Mouse (Mus musculus): ENCODE results near the gene St5.

Gene St5

DNA sequence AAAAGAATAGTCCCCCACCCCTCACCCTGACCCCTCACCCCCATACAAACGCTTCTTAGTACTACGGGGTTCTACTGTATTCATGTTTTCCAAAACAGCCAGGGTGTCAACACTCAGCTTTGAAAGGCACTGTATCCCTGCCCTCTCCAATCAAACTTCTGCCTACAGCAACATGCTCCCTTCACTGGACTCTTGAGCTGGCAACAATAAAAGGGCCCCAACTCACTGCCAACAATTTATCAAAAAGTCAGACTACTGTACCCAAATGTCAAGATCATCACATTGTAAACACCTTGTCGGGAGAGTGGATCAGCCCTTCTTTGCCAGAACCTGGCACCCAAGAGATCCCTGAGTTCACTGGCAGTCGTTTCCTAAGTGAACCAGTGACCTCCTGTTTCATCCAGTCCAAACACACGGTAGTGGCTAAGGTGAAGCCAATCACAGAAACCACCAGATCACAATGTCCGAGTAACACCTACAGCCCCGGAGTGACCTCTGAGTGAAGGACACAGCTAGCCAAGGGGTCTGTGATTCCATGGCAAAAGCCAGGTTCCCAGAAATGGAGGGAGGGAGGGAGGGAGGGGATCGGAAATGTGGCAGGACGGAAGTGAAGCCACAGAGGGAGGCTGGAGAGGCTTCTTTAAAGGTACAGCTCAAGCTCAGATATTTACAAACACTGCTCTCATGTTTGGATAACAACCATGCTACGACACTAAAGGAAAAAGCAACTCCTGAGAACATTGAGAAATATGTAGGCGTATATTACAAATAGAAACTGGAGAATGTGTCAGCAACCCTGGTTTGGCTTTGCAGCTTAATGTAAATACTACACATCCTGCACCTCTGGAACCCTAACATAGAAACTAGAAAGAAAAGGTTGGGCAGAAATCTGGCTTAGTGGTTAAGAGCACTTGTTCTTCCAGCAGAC is 136.3 kb downstream of the St5 start:
- DNase-seq (ENCODE audit: low spot score in 2 of 2) = no peak

DNA sequence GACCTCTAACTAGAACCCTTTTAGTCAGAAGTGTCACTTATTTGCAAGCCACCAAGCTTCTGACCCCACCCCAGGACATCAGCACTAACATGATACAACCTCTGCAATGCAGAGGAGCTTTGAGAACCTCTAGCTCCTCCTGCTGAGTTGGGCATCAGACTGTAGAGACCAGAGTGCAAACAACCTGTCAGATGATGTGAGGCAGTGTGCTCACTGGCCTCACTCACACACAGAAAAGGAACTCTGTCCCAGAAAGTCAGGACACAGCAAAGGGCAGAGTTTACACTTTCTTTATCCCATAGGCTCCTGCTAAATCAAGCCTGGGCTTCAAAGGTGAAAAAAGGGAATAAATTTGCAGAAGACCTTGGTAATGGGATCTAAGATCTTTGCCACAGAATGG is 137.1 kb downstream of the St5 start:
- no peak for DNase-seq (ENCODE audit: low spot score in 2 of 2)

- DNase-seq (ENCODE audit: low spot score in 2 of 2) = no peak
Observed at GRCm38 (mm10) chr7:109563775-109564362, 139.5 kb downstream of the St5 start.

- DNase-seq (ENCODE audit: low spot score in 2 of 2) = no peak
Observed at GRCm38 (mm10) chr7:109562676-109563075, 140.7 kb downstream of the St5 start.

GRCm38 (mm10) chr7:109562154-109562599 is 141.2 kb downstream of the St5 start:
- no peak for DNase-seq (ENCODE audit: low spot score in 2 of 2)

GRCm38 (mm10) chr7:109561466-109562153 is 141.8 kb downstream of the St5 start:
- no peak for DNase-seq (ENCODE audit: low spot score in 2 of 2)

- DNase-seq (ENCODE audit: low spot score in 2 of 2) = no peak
Observed at GRCm38 (mm10) chr7:109559536-109559935, 143.9 kb downstream of the St5 start.

- DNase-seq (ENCODE audit: low spot score in 2 of 2) = no peak
Observed at GRCm38 (mm10) chr7:109546726-109547125, 156.7 kb downstream of the St5 start.

- DNase-seq (ENCODE audit: low spot score in 2 of 2) = no peak
Observed at GRCm38 (mm10) chr7:109546186-109546585, 157.2 kb downstream of the St5 start.

DNA sequence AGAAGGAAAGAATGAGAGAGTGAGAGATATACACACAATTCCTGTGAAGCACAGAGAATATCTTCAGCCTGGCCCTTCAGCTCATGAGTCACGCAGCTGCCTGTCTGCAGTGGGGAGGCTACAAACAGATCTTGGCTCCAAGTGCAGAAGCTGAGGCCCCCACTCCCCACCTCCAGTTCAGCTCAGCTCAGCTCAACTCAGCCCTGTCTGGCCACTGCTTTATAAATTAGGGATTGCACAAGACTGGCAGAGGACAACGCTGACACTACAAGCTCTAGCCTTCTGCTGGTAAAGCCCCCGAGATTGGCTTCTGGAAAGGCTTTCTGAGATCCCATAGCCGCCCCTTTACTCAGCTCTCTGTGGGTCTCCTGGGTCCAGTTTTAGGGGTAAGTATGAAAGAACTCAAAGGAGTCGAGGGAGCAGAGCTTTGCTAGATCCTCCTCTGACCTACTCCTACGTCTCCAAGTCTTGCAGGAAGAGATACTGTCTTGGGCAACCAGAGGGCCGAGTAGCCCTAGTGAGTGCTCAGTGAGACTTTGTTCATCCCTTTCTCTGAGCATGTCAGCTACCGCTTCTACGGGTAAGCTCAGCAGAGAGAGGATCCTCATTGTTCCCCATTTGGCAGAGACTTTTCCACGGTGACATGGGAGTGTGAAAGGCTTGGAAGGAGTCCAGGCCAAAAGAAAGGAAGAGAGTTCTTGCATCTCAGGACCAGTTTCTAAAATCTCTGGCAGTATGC is 158.0 kb downstream of the St5 start:
- no peak for DNase-seq (ENCODE audit: low spot score in 2 of 2)

GRCm38 (mm10) chr7:109544792-109545191 is 158.6 kb downstream of the St5 start:
- no peak for DNase-seq (ENCODE audit: low spot score in 2 of 2)

DNA sequence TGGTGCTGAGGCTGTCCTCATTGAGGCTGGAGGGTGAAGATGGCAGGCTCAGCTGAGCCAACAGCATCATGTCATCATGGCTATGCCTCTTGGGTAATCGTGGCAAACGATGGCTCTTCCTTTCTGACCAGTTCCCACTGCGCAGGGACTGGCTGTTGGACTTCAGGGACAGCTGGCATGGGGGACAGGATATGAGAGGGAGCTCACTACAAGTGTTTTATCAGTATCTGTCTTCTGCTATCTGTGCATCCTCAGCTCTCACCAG is 161.1 kb downstream of the St5 start:
- DNase-seq (ENCODE audit: low spot score in 2 of 2) = no peak

- no peak for DNase-seq (ENCODE audit: low spot score in 2 of 2)
Observed at GRCm38 (mm10) chr7:109541609-109542363, 161.6 kb downstream of the St5 start.

DNA sequence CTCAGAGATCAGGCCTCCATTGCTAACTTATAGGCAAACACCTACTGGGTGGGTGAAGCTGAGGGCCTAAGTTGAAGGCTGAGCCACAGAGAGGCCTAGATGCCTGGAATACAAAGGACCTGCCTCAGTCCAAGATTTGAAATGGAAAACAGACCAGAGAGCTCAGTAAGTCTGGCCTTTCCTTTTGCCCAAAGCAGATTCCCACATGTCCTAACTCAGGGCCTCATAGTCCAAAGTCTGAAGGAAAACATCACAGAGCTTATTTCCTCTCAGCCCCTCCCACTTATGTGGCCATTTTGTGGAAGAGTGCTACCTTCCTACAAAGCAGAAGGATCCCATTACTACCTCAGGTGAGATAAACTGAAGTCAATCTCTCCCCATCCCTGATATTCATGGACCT is 162.5 kb downstream of the St5 start:
- no peak for DNase-seq (ENCODE audit: low spot score in 2 of 2)

- DNase-seq (ENCODE audit: low spot score in 2 of 2) = no peak
Observed at GRCm38 (mm10) chr7:109536451-109536946, 166.9 kb downstream of the St5 start.

- no peak for DNase-seq (ENCODE audit: low spot score in 2 of 2)
Observed at GRCm38 (mm10) chr7:109534921-109535320, 168.5 kb downstream of the St5 start.

- no peak for DNase-seq (ENCODE audit: low spot score in 2 of 2)
Observed at GRCm38 (mm10) chr7:109533888-109534287, 169.5 kb downstream of the St5 start.

DNA sequence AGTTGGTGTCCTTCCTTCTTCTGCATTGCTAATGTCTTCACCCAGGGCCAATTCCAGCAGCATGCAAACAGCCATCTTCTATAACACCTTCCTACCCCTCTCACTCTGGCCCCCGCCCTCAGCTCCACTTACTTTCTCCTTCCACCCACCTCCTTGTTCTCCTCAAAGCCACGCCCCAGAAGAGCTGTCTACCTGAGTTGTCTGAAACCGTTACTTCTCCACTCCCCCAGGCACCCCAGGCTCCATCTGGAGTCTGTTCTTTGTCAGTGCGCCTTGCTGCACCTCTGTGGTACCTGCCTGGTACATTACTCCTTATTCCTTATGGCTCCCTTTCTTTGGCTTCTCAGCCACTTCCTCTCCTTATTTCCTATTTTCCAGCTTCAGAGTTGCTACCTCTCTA is 170.3 kb downstream of the St5 start:
- no peak for DNase-seq (ENCODE audit: low spot score in 2 of 2)

- DNase-seq (ENCODE audit: low spot score in 2 of 2) = no peak
Observed at GRCm38 (mm10) chr7:109532691-109533090, 170.7 kb downstream of the St5 start.

GRCm38 (mm10) chr7:109531501-109531900 is 171.9 kb downstream of the St5 start:
- no peak for DNase-seq (ENCODE audit: low spot score in 2 of 2)

GRCm38 (mm10) chr7:109529741-109530140 is 173.7 kb downstream of the St5 start:
- DNase-seq (ENCODE audit: low spot score in 2 of 2) = no peak

Measured in frontal cortex, postnatal 14 days (tissue).